Mouse (Mus musculus) myocyte (in vitro differentiated cells): Measurements from ENCODE around the gene Scfd2.
A peak's percentile ranks its signal among the peaks of the same experiment; 100 is the strongest.

Source experiments
- E2F4 ChIP-seq: IDR thresholded peaks from one replicate; pipeline ENCODE4 v1.6.1; 2011; ENCODE audit warnings: mild to moderate bottlenecking, control low read depth, moderate library complexity; ENCODE audit not compliant: insufficient read depth
- MAX ChIP-seq: IDR thresholded peaks from one replicate; pipeline ENCODE4 v1.6.1; 2011; ENCODE audit warnings: low read depth, mild to moderate bottlenecking, control low read depth
- MYOG ChIP-seq, 3 experiments: IDR thresholded peaks; one replicate each; pipeline ENCODE4 v1.6.1; 2011; ENCODE audit warnings: control low read depth in 2 of 3, low read depth in 2 of 3, mild to moderate bottlenecking in 2 of 3; ENCODE audit not compliant: insufficient read length in 2 of 3, control insufficient read depth in 1 of 3, insufficient read depth in 1 of 3
- POLR2A ChIP-seq: IDR thresholded peaks from one replicate; pipeline ENCODE4 v1.6.1; 2011; ENCODE audit warnings: low read depth, mild to moderate bottlenecking, control low read depth, moderate library complexity; ENCODE audit not compliant: insufficient read length
- POLR2AphosphoS2 ChIP-seq: IDR thresholded peaks from one replicate; pipeline ENCODE4 v1.6.1; 2011; ENCODE audit warnings: low read depth, control low read depth; ENCODE audit not compliant: insufficient read length
- USF1 ChIP-seq: IDR thresholded peaks from one replicate; pipeline ENCODE4 v1.6.1; 2011; ENCODE audit warnings: low read depth, mild to moderate bottlenecking, control low read depth, moderate library complexity

- TF ChIP-seq POLR2AphosphoS2, result no peak
- TF ChIP-seq MAX, result no peak
- TF ChIP-seq E2F4, result no peak
- no peak for TF ChIP-seq POLR2A
- TF ChIP-seq MYOG (IDR thresholded peaks at IDR 0.05; ENCODE audit: control insufficient read depth in 1 of 3, insufficient read depth in 1 of 3, insufficient read length in 2 of 3, low read depth in 2 of 3), result peak in 1 of 3 experiments; percentile 18
- no peak for TF ChIP-seq USF1
These were observed 371.7 kb downstream of the Scfd2 start for GRCm38 (mm10) chr5:74159906-74160305.
